Mouse (Mus musculus) forebrain, postnatal 0 days (tissue): ENCODE measurements at regions not wholly inside any gene's neighbourhood (a gene's known extent, or its start where the extent isn't known, plus 50 kb on each side); places are given as distances from the start of the nearest gene placed in this dataset.

Experiments
- ATAC-seq: fragments of 200-750 bp; cut with Nextera tagmentation; 2 replicates; pipeline ENCODE4 v1.8.0; 2017; ENCODE audit warnings: mild to moderate bottlenecking, moderate library complexity
- DNase-seq: peaks from one replicate; pipeline ENCODE4 v3.0.0-alpha.2; 2015
- H3K27ac ChIP-seq: fragments of 300-500 bp; sonication (generic); 2 replicates; pipeline ENCODE4 v1.5.1; 2014; ENCODE audit warnings: low read depth, mild to moderate bottlenecking, antibody characterized with exemption, low read length, moderate library complexity, mixed read lengths
- H3K27me3 ChIP-seq: fragments of 300-500 bp; sonication (generic); 2 replicates; pipeline ENCODE4 v1.6.1; 2014; ENCODE audit warnings: mild to moderate bottlenecking, low read length, mixed read lengths; ENCODE audit not compliant: insufficient read depth
- H3K36me3 ChIP-seq: fragments of 300-500 bp; sonication (generic); 2 replicates; pipeline ENCODE4 v1.6.1; 2014; ENCODE audit warnings: mild to moderate bottlenecking, moderate library complexity; ENCODE audit not compliant: insufficient read depth
- H3K4me1 ChIP-seq: fragments of 300-500 bp; sonication (generic); 2 replicates; pipeline ENCODE4 v1.6.1; 2014; ENCODE audit warnings: antibody characterized with exemption; ENCODE audit not compliant: insufficient read depth
- H3K4me2 ChIP-seq: fragments of 300-500 bp; sonication (generic); 2 replicates; pipeline ENCODE4 v1.6.1; 2014; ENCODE audit warnings: low read depth, mild to moderate bottlenecking, moderate library complexity
- H3K4me3 ChIP-seq: fragments of 300-500 bp; sonication (generic); 2 replicates; pipeline ENCODE4 v1.5.1; 2014; ENCODE audit warnings: low read depth, low read length, mixed read lengths
- H3K9ac ChIP-seq: fragments of 300-500 bp; sonication (generic); 2 replicates; pipeline ENCODE4 v1.6.1; 2014; ENCODE audit warnings: mild to moderate bottlenecking
- H3K9me3 ChIP-seq: fragments of 300-500 bp; sonication (generic); 2 replicates; pipeline ENCODE4 v1.6.1; 2016; ENCODE audit warnings: low read length
- CTCF ChIP-seq: sonication (generic); IDR thresholded peaks from 2 replicates; pipeline ENCODE4 v1.5.1; 2016; ENCODE audit warnings: antibody characterized with exemption, control low read depth, low read depth
- WGBS: fragments of 180-500 bp; shearing (Covaris S2); extraction: QIAGEN DNeasy Blood & Tissue Kit; methylation state at CpG from one replicate; pipeline ENCODE4 v1.1.7; 2014; 5-methylcytosine and 5-hydroxymethylcytosine counted together

GRCm38 (mm10) chr12:30703691-30704090 lies 119.5 kb downstream of the Tmem18 start:
- Histone ChIP-seq H3K4me1 (no peaks in the 10 kb centered on the region), H3K9me3 (no peaks in the 10 kb centered on the region), H3K36me3 (no peaks in the 10 kb centered on the region), H3K4me3 (no peak overlapping the region), H3K9ac (no peak overlapping the region), H3K27ac (no peak overlapping the region), H3K4me2 (no peak overlapping the region), H3K27me3 (no peaks in the 10 kb centered on the region)
- TF ChIP-seq CTCF, result no peak
- ATAC-seq, result no peak
- DNase-seq, result no peak
- WGBS, result 75% methylated on average over 3 of the region's 3 CpGs

GRCm38 (mm10) chr12:30707271-30707670 lies 123.0 kb downstream of the Tmem18 start:
- Histone ChIP-seq H3K4me1 (no peaks in the 10 kb centered on the region), H3K9ac (no peak overlapping the region), H3K27me3 (no peaks in the 10 kb centered on the region), H3K4me2 (no peak overlapping the region), H3K27ac (no peak overlapping the region), H3K36me3 (no peaks in the 10 kb centered on the region), H3K9me3 (no peaks in the 10 kb centered on the region), H3K4me3 (no peak overlapping the region)
- DNase-seq (no peak), ATAC-seq (no peak)
- no peak for TF ChIP-seq CTCF
- WGBS, result 80% methylated on average over 5 of the region's 5 CpGs

- no peaks in the 10 kb centered on the region for H3K4me1 ChIP-seq
- H3K27ac ChIP-seq, result no peak overlapping the region
- no peak overlapping the region for H3K4me3 ChIP-seq
- WGBS, result 81% methylated on average over 2 of the region's 2 CpGs
- no peak overlapping the region for H3K9ac ChIP-seq
- ATAC-seq (no peak), DNase-seq (peak; percentile 3)
- H3K36me3 ChIP-seq, result no peaks in the 10 kb centered on the region
- H3K27me3 ChIP-seq, result no peaks in the 10 kb centered on the region
- no peak overlapping the region for H3K4me2 ChIP-seq
- no peak for TF ChIP-seq CTCF
- H3K9me3 ChIP-seq, result no peaks in the 10 kb centered on the region
Measured at GRCm38 (mm10) chr12:30708635-30709181, 124.5 kb downstream of the Tmem18 start.

- ATAC-seq, result no peak
- 68% methylated on average over 4 of the region's 4 CpGs for WGBS
Measured at GRCm38 (mm10) chr12:30710554-30710953, 126.3 kb downstream of the Tmem18 start.

GRCm38 (mm10) chr12:30726747-30727146 lies 142.5 kb downstream of the Tmem18 start:
- TF ChIP-seq CTCF, result no peak
- DNase-seq (no peak), ATAC-seq (no peak)
- Histone ChIP-seq H3K9me3 (no peaks in the 10 kb centered on the region), H3K4me3 (no peak overlapping the region), H3K27ac (no peak overlapping the region), H3K4me1 (no peaks in the 10 kb centered on the region), H3K9ac (no peak overlapping the region), H3K4me2 (no peak overlapping the region), H3K36me3 (no peaks in the 10 kb centered on the region), H3K27me3 (no peaks in the 10 kb centered on the region)
- 90% methylated on average over 4 of the region's 4 CpGs for WGBS

More at GRCm38 (mm10) chr12:30710554-30710953, 126.3 kb downstream of the Tmem18 start:
- DNase-seq, result no peak
- TF ChIP-seq CTCF, result no peak
- Histone ChIP-seq H3K27me3 (no peaks in the 10 kb centered on the region), H3K36me3 (no peaks in the 10 kb centered on the region), H3K4me1 (no peaks in the 10 kb centered on the region), H3K27ac (no peak overlapping the region), H3K4me3 (no peak overlapping the region), H3K9me3 (no peaks in the 10 kb centered on the region), H3K9ac (no peak overlapping the region), H3K4me2 (no peak overlapping the region)

- ATAC-seq (no peak), DNase-seq (no peak)
- Histone ChIP-seq H3K4me1 (no peaks in the 10 kb centered on the region), H3K27ac (no peak overlapping the region), H3K4me3 (no peak overlapping the region), H3K4me2 (no peak overlapping the region), H3K9ac (no peak overlapping the region), H3K36me3 (no peaks in the 10 kb centered on the region), H3K9me3 (no peaks in the 10 kb centered on the region), H3K27me3 (no peaks in the 10 kb centered on the region)
- 71% methylated on average over 6 of the region's 6 CpGs for WGBS
- no peak for TF ChIP-seq CTCF
Measured at GRCm38 (mm10) chr12:30729437-30729836, 145.2 kb downstream of the Tmem18 start.

- Histone ChIP-seq H3K36me3 (no peaks in the 10 kb centered on the region), H3K27me3 (no peaks in the 10 kb centered on the region), H3K4me3 (no peak overlapping the region), H3K4me1 (no peaks in the 10 kb centered on the region), H3K4me2 (no peak overlapping the region), H3K27ac (no peak overlapping the region), H3K9ac (no peak overlapping the region), H3K9me3 (no peaks in the 10 kb centered on the region)
- no peak for DNase-seq
- no peak for TF ChIP-seq CTCF
- no peak for ATAC-seq
Measured at GRCm38 (mm10) chr12:30767621-30768020, 116.5 kb upstream of the Alkal2 start.
